Mouse (Mus musculus) brain, embryonic 14.5 days (tissue): Measurements from ENCODE around the gene a.

Experiments
- CTCF ChIP-seq: fragments of 200-500 bp; IDR thresholded peaks from 2 replicates; pipeline ENCODE4 v1.5.1; 2012; ENCODE audit warnings: inconsistent platforms, mild to moderate bottlenecking, moderate library complexity, borderline replicate concordance; ENCODE audit not compliant: insufficient read depth, insufficient read length; ENCODE audit errors: extremely low read depth
- POLR2A ChIP-seq: fragments of 200-500 bp; IDR thresholded peaks from 2 replicates; pipeline ENCODE4 v1.6.1; 2012; ENCODE audit warnings: mild to moderate bottlenecking, inconsistent platforms, borderline replicate concordance; ENCODE audit not compliant: poor library complexity, insufficient read depth, insufficient read length, severe bottlenecking; ENCODE audit errors: extremely low read depth

DNA sequence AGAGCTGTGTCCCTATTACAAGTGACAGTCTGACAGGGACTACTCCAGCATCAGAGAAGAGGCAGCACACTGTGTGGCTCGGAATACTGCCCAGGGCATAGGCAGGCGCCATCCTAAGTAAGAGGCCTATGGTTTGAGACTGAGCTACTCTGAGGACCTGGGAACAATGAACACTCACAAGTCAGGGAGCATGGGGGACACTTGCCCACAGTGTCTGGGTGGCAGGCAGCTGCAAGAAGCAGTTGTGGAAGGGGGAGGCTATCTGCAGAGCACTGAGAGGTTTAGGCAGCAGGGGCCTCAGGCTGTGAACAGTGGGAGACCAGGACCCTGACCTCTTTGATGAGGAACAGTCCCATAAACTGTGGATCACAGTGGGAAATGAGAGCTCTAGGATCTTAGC is 137.1 kb downstream of the a start:
- TF ChIP-seq CTCF: no peak
- no peak for TF ChIP-seq POLR2A
